Mouse (Mus musculus) heart, embryonic 14.5 days (tissue): Measurements from ENCODE around the gene Plagl1. TPM values are rescaled to one million over a fixed set of nuclear protein-coding genes. Genes with fewer than 3 reads are reported as not detected.
A peak's percentile ranks its signal among the peaks of the same experiment; 100 is the strongest.

ENCODE experiments used
- ATAC-seq: fragments of 200-750 bp; cut with Nextera tagmentation; 2 replicates; pipeline ENCODE4 v1.8.0; 2017; ENCODE audit warnings: low read depth, moderate TSS enrichment; ENCODE audit not compliant: insufficient number of reproducible peaks, insufficient read depth, low FRiP score
- H3K27ac ChIP-seq, 2 experiments: fragments of 200-500 bp in 1 of 2; fragments of 300-500 bp in 1 of 2; sonication (generic) in 1 of 2; replicated peaks in 1 of 2; 2 replicates each; pipeline ENCODE4 v1.5.1; 2012 to 2014; ENCODE audit warnings: low read depth in 2 of 2, low read length in 2 of 2, control low read depth in 1 of 2, mild to moderate bottlenecking in 1 of 2, mixed read lengths in 1 of 2; ENCODE audit not compliant: control insufficient read depth in 1 of 2, insufficient read depth in 1 of 2
- H3K27me3 ChIP-seq: fragments of 300-500 bp; sonication (generic); 2 replicates; pipeline ENCODE4 v1.6.1; 2014; ENCODE audit warnings: mild to moderate bottlenecking, low read length, control low read depth; ENCODE audit not compliant: control insufficient read depth, insufficient read depth
- H3K36me3 ChIP-seq: fragments of 300-500 bp; sonication (generic); 2 replicates; pipeline ENCODE4 v1.6.1; 2014; ENCODE audit warnings: mild to moderate bottlenecking, control low read depth, low read length, mixed read lengths; ENCODE audit not compliant: control insufficient read depth, insufficient read depth
- H3K4me1 ChIP-seq, 2 experiments: fragments of 200-500 bp in 1 of 2; fragments of 300-500 bp in 1 of 2; sonication (generic) in 1 of 2; 2 replicates each; pipeline ENCODE4 v1.6.1; 2012 to 2014; ENCODE audit warnings: low read length in 2 of 2, control low read depth in 1 of 2, mixed read lengths in 1 of 2; ENCODE audit not compliant: control insufficient read depth in 2 of 2, insufficient read depth in 2 of 2
- H3K4me2 ChIP-seq: fragments of 300-500 bp; sonication (generic); 2 replicates; pipeline ENCODE4 v1.6.1; 2014; ENCODE audit warnings: mild to moderate bottlenecking, low read length
- H3K4me3 ChIP-seq, 2 experiments: fragments of 200-500 bp in 1 of 2; fragments of 300-500 bp in 1 of 2; sonication (generic) in 1 of 2; 2 replicates each; pipeline ENCODE4 v1.5.1; 2012 to 2014; ENCODE audit warnings: low read length in 2 of 2, mild to moderate bottlenecking in 2 of 2, control low read depth in 1 of 2, low read depth in 1 of 2, moderate library complexity in 1 of 2; ENCODE audit not compliant: control insufficient read depth in 1 of 2, insufficient read depth in 1 of 2
- H3K9ac ChIP-seq: fragments of 300-500 bp; sonication (generic); 2 replicates; pipeline ENCODE4 v1.6.1; 2014; ENCODE audit warnings: mild to moderate bottlenecking, low read length
- H3K9me3 ChIP-seq: fragments of 300-500 bp; sonication (generic); 2 replicates; pipeline ENCODE4 v1.6.1; 2016; ENCODE audit warnings: low read length, control low read depth; ENCODE audit not compliant: control insufficient read depth
- WGBS: fragments of 180-500 bp; shearing (Covaris S2); extraction: QIAGEN DNeasy Blood & Tissue Kit; methylation state at CpG from one replicate; pipeline ENCODE4 v1.1.7; 2014; 5-methylcytosine and 5-hydroxymethylcytosine counted together
- polyA plus RNA-seq: library from polyadenylated mRNA; unstranded; fragments of >200 nt; fragmentation: Nextera tagmentation; extraction: Ambion mirVana; gene quantifications from 2 replicates; pipeline ENCODE4 v1.2.1, GENCODE M21; 2014

Plagl1 gene
- polyA plus RNA-seq, 1 experiment from 2014 or later: 279 TPM

DNA sequence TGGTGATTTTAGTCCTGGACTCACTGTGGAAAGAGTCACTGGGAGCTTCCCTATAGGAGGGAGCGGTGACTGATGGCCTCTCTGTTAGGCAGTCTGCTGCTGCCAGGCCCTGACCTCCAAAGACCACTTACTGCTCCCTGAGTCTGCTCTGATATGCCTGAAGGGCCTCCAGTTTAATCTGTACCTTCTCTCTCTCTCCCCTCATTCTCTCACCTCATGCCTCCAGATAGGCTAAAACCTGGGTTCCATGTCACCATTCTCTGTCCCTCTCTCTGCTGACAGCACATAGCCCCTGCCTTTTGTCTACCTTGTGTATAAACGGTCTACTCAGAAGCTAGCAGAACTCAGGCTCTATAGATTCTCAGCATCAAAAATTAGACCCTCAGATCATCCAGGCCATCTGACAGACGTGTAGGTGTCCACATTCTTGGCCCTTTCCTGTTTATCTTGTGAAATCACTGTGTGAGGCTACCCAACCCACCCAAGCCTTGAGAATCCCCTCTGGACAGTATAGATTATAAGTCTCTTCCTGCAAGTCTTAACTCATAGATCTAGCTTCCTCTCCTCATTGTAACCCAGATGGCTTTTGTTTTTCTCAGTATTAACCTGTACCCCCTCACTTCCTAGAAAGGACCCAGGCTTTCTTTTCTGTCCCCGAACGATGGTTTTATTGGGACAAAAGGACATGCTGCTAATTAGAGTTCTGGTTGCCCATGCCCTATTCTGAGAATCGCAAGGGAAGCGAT, 57.9 kb downstream of the Plagl1 start:
- ATAC-seq: no peak
- Histone ChIP-seq H3K36me3 (peaks cover 53% of the 10 kb centered on the region), H3K27ac (peak overlapping the region; percentile 57 to 74), H3K4me2 (no peak overlapping the region), H3K4me1 (peaks cover 18 to 43% of the 10 kb centered on the region in 2 experiments), H3K27me3 (no peaks in the 10 kb centered on the region), H3K9ac (peak overlapping the region; percentile 8; the same call in 1 of the 2 replicates), H3K9me3 (no peaks in the 10 kb centered on the region), H3K4me3 (no peak overlapping the region)
- WGBS: 60% methylated on average over 7 of the region's 7 CpGs

DNA sequence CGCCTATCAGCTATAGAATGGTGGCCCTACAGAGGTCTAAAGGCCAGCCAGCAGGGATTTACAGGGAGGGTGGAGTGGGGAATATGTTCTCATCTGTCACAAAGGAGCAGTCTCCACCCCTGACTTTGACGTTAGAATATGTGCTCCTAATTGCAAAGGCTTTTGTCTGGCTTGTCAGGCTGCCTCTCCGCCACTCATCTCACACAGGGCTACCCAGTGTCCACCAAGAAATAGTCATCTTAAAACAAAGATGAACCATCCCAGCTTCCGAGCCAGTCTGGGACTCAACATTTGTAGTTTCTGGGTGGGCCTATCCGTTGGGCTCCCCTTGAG, 58.4 kb downstream of the Plagl1 start:
- no peak for ATAC-seq

DNA sequence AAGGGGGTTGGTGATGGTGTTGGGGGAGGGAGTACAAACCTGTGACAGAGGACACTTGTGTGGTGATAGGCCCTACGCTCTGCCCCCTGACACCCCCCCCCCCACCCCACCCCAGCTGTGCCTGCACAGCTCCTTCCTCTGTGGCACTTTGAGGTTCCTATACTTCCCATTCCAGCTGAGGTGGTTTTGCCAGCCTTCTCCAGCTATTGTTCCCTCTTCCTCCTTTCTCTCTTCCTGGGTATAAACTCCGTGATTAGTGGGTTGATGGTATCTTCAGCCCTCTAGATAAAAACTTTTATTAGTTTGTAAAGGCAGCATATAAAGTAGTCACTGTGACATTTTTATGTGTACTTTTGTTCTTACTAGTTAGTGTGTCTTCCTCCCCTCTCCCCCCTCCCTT, 59.0 kb downstream of the Plagl1 start:
- H3K27me3 ChIP-seq: no peaks in the 10 kb centered on the region
- H3K4me2 ChIP-seq: no peak overlapping the region
- no peak overlapping the region for H3K4me3 ChIP-seq
- peaks cover 56% of the 10 kb centered on the region for H3K36me3 ChIP-seq
- WGBS: 38% methylated on average over 2 of the region's 2 CpGs
- no peak overlapping the region for H3K9ac ChIP-seq
- no peaks in the 10 kb centered on the region for H3K9me3 ChIP-seq
- peaks cover 18 to 43% of the 10 kb centered on the region in 2 experiments for H3K4me1 ChIP-seq
- H3K27ac ChIP-seq: peak overlapping the region; percentile 24 to 74; a peak in 2 of 4 replicates
- ATAC-seq: no peak

More for the DNA sequence above, 58.4 kb downstream of the Plagl1 start:
- no peak overlapping the region for H3K9ac ChIP-seq
- H3K9me3 ChIP-seq: no peaks in the 10 kb centered on the region
- peaks cover 18 to 43% of the 10 kb centered on the region in 2 experiments for H3K4me1 ChIP-seq
- H3K27ac ChIP-seq: peak overlapping the region; percentile 24 to 74
- peaks cover 55% of the 10 kb centered on the region for H3K36me3 ChIP-seq
- H3K4me2 ChIP-seq: no peak overlapping the region
- no peak overlapping the region for H3K4me3 ChIP-seq
- H3K27me3 ChIP-seq: no peaks in the 10 kb centered on the region
- 54% methylated on average over 5 of the region's 5 CpGs for WGBS

DNA sequence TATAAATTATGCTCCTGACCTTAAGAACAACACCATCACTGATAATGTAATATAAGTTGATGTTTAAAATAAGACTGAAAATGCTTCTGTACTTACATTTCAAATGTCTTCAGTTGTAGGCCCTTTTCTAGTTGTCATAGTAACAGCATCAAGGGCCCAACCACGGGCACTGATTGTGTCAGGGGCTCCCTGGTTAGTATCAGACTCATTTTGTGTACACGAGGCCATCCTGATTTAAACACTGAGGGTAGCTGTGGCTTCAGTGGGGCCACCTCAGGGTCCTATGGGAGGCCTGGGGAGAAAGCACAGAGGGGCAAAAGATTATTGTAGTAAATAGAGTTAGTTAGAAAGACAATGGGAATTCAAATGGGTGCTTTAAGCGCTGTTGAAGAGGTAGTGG, 65.5 kb downstream of the Plagl1 start:
- 56% methylated on average over 3 of the region's 3 CpGs for WGBS
- H3K27me3 ChIP-seq: no peaks in the 10 kb centered on the region
- H3K4me1 ChIP-seq: peaks cover 0 to 5% of the 10 kb centered on the region in 2 experiments; a peak in 1 of 4 replicates
- H3K4me2 ChIP-seq: no peak overlapping the region
- no peak overlapping the region for H3K9ac ChIP-seq
- no peak overlapping the region for H3K4me3 ChIP-seq
- no peak for ATAC-seq
- H3K9me3 ChIP-seq: no peaks in the 10 kb centered on the region
- H3K27ac ChIP-seq: no peak overlapping the region
- peaks cover 82% of the 10 kb centered on the region for H3K36me3 ChIP-seq

DNA sequence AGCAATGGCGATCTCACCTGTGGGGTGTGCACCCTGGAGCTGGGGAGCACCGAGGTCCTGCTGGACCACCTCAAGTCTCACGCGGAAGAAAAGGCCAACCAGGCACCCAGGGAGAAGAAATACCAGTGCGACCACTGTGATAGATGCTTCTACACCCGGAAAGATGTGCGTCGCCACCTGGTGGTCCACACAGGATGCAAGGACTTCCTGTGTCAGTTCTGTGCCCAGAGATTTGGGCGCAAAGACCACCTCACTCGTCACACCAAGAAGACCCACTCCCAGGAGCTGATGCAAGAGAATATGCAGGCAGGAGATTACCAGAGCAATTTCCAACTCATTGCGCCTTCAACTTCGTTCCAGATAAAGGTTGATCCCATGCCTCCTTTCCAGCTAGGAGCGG, 67.0 kb downstream of the Plagl1 start:
- no peaks in the 10 kb centered on the region for H3K9me3 ChIP-seq
- no peak overlapping the region for H3K4me2 ChIP-seq
- no peak overlapping the region for H3K9ac ChIP-seq
- no peak overlapping the region for H3K4me3 ChIP-seq
- 0 out of 4 replicates have a peak, but pooled peaks cover 0 to 2% of the 10 kb centered on the region in 2 experiments for H3K4me1 ChIP-seq
- H3K36me3 ChIP-seq: peaks cover 72% of the 10 kb centered on the region
- H3K27me3 ChIP-seq: no peaks in the 10 kb centered on the region
- H3K27ac ChIP-seq: no peak overlapping the region
- ATAC-seq: no peak
- WGBS: 75% methylated on average over 13 of the region's 13 CpGs

DNA sequence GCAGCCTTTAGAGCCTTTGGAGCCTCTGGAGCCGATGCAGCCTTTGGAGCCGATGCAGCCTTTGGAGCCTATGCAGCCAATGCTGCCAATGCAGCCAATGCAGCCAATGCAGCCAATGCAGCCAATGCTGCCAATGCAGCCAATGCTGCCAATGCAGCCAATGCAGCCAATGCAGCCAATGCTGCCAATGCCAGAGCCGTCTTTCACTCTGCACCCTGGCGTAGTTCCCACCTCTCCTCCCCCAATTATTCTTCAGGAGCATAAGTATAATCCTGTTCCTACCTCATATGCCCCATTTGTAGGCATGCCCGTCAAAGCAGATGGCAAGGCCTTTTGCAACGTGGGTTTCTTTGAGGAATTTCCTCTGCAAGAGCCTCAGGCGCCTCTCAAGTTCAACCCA, 67.6 kb downstream of the Plagl1 start:
- no peak for ATAC-seq
- no peak overlapping the region for H3K4me3 ChIP-seq
- no peak overlapping the region for H3K9ac ChIP-seq
- no peak overlapping the region for H3K4me2 ChIP-seq
- H3K9me3 ChIP-seq: no peaks in the 10 kb centered on the region
- no peak overlapping the region for H3K27ac ChIP-seq
- H3K4me1 ChIP-seq: no peaks in the 10 kb centered on the region
- peaks cover 70% of the 10 kb centered on the region for H3K36me3 ChIP-seq
- no peaks in the 10 kb centered on the region for H3K27me3 ChIP-seq
- 87% methylated on average over 7 of the region's 7 CpGs for WGBS

DNA sequence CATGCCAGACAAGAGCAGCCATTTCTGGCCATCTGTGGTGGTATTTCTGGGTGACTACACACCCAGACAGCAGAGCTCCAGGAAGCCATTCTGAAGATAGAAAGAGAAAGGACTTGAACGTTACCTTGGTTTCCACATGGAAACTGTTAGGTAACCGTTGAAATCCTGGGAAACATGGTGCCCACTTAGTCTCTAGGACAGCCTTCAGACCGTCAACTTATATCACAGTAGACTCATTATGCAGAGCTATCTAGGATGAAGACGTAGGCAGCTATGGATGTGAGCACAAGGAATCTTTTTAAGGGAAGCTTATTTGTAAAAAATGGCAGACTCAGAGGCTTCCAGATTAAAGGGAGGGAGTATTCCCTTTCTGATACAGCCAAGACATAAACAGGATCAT, 73.5 kb downstream of the Plagl1 start:
- H3K27me3 ChIP-seq: no peaks in the 10 kb centered on the region

DNA sequence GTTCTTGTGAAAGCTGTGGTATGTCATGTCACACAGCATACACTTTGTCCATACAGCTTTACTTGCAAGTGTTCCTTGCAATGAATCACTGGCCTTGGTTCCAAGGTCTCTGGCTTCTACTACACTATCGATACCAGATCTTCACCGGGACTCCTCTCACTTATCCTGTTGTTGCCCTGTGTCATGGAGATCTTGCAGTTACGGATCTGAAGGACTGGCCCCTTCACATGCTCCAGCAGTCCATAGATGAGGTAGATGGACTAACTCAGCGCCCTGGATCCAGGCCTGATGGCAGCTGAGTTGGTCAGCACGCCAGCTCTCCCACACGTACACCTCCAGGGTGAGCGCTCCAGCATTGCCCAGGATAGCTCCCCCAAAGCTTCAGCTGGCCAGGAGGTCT, 75.0 kb downstream of the Plagl1 start:
- peaks cover 4% of the 10 kb centered on the region for H3K36me3 ChIP-seq
- no peak overlapping the region for H3K4me3 ChIP-seq
- peaks cover 0 to 6% of the 10 kb centered on the region in 2 experiments; a peak in 1 of 4 replicates for H3K4me1 ChIP-seq
- no peaks in the 10 kb centered on the region for H3K9me3 ChIP-seq
- no peak for ATAC-seq
- no peak overlapping the region for H3K4me2 ChIP-seq
- H3K27ac ChIP-seq: no peak overlapping the region
- H3K9ac ChIP-seq: no peak overlapping the region
- 93% methylated on average over 7 of the region's 7 CpGs for WGBS
- H3K27me3 ChIP-seq: no peaks in the 10 kb centered on the region

More for the DNA sequence above, 73.5 kb downstream of the Plagl1 start:
- Histone ChIP-seq H3K9me3 (no peaks in the 10 kb centered on the region), H3K4me2 (no peak overlapping the region), H3K27ac (no peak overlapping the region), H3K4me3 (no peak overlapping the region), H3K9ac (no peak overlapping the region), H3K36me3 (peaks cover 12% of the 10 kb centered on the region), H3K4me1 (peaks cover 0 to 6% of the 10 kb centered on the region in 2 experiments; a peak in 1 of 4 replicates)
- WGBS: 72% methylated on average over 4 of the region's 4 CpGs
- ATAC-seq: no peak
